Mouse (Mus musculus) liver, embryonic 16.5 days (tissue): ENCODE data around the gene Ptrh2. TPM values are rescaled to one million over a fixed set of nuclear protein-coding genes. Genes with fewer than 3 reads are reported as not detected.

Experiments
- ATAC-seq: fragments of 200-750 bp; cut with Nextera tagmentation; 2 replicates; pipeline ENCODE4 v1.8.0; 2017; ENCODE audit warnings: low read depth, mild to moderate bottlenecking, moderate number of reproducible peaks, moderate library complexity
- H3K27ac ChIP-seq: fragments of 300-500 bp; sonication (generic); 2 replicates; pipeline ENCODE4 v1.5.1; 2014; ENCODE audit warnings: mild to moderate bottlenecking, low read length
- H3K27me3 ChIP-seq: fragments of 300-500 bp; sonication (generic); 2 replicates; pipeline ENCODE4 v1.6.1; 2014; ENCODE audit warnings: low read depth, low read length, mixed read lengths; ENCODE audit not compliant: control insufficient read depth, insufficient read depth
- H3K36me3 ChIP-seq: fragments of 300-500 bp; sonication (generic); 2 replicates; pipeline ENCODE4 v1.6.1; 2014; ENCODE audit warnings: mild to moderate bottlenecking; ENCODE audit not compliant: control insufficient read depth, insufficient read depth
- H3K4me1 ChIP-seq: fragments of 300-500 bp; sonication (generic); 2 replicates; pipeline ENCODE4 v1.6.1; 2014; ENCODE audit warnings: low read depth, low read length, mixed read lengths; ENCODE audit not compliant: control insufficient read depth
- H3K4me2 ChIP-seq: fragments of 300-500 bp; sonication (generic); 2 replicates; pipeline ENCODE4 v1.6.1; 2014; ENCODE audit warnings: low read depth, low read length, mixed read lengths
- H3K4me3 ChIP-seq: fragments of 300-500 bp; sonication (generic); 2 replicates; pipeline ENCODE4 v1.5.1; 2014; ENCODE audit warnings: low read depth, mild to moderate bottlenecking, low read length
- H3K9ac ChIP-seq: fragments of 300-500 bp; sonication (generic); 2 replicates; pipeline ENCODE4 v1.6.1; 2014; ENCODE audit warnings: low read depth, low read length
- H3K9me3 ChIP-seq: fragments of 300-500 bp; sonication (generic); replicated peaks from 2 replicates; pipeline ENCODE4 v1.6.1; 2016; ENCODE audit warnings: low read length; ENCODE audit not compliant: control insufficient read depth
- WGBS: fragments of 180-500 bp; shearing (Covaris S2); extraction: QIAGEN DNeasy Blood & Tissue Kit; methylation state at CpG from one replicate; pipeline ENCODE4 v1.1.7; 2014; ENCODE audit not compliant: insufficient replicate concordance; 5-methylcytosine and 5-hydroxymethylcytosine counted together
- polyA plus RNA-seq: library from polyadenylated mRNA; unstranded; fragments of >200 nt; fragmentation: Nextera tagmentation; extraction: Ambion mirVana; gene quantifications from 2 replicates; pipeline ENCODE4 v1.2.1, GENCODE M21; 2015

Ptrh2 gene
- polyA plus RNA-seq, 1 experiment from 2014 or later: 13.3 TPM

- ATAC-seq: no peak
- no peaks in the 10 kb centered on the region for H3K9me3 ChIP-seq
- 53% methylated on average over 3 of the region's 3 CpGs for WGBS
- H3K36me3 ChIP-seq: no peaks in the 10 kb centered on the region
- peak overlapping the region; percentile 96 for H3K4me3 ChIP-seq
- H3K27ac ChIP-seq: no peak overlapping the region
- no peaks in the 10 kb centered on the region for H3K27me3 ChIP-seq
- H3K4me1 ChIP-seq: peaks cover 43% of the 10 kb centered on the region
- peak overlapping the region; percentile 74 for H3K4me2 ChIP-seq
- H3K9ac ChIP-seq: no peak overlapping the region
These were observed 2.4 kb upstream of the Ptrh2 start for GRCm38 (mm10) chr11:86681423-86681822.

- peak overlapping the region; percentile 96 for H3K4me3 ChIP-seq
- WGBS: 25% methylated on average over 7 of the region's 7 CpGs
- peaks cover 8% of the 10 kb centered on the region for H3K36me3 ChIP-seq
- no peak for ATAC-seq
- H3K4me1 ChIP-seq: peaks cover 37% of the 10 kb centered on the region
- H3K9me3 ChIP-seq: no peaks in the 10 kb centered on the region
- H3K4me2 ChIP-seq: peak overlapping the region; percentile 74
- H3K27ac ChIP-seq: peak overlapping the region; percentile 96
- no peaks in the 10 kb centered on the region for H3K27me3 ChIP-seq
- peak overlapping the region; percentile 87 for H3K9ac ChIP-seq
These were observed 924 bp upstream of the Ptrh2 start for GRCm38 (mm10) chr11:86682861-86683260.

- no peaks in the 10 kb centered on the region for H3K9me3 ChIP-seq
- 4% methylated on average over 20 of the region's 20 CpGs for WGBS
- peaks cover 12% of the 10 kb centered on the region for H3K36me3 ChIP-seq
- peak overlapping the region; percentile 87 for H3K9ac ChIP-seq
- no peak; the same call in 1 of the 2 replicates for ATAC-seq
- H3K4me2 ChIP-seq: peak overlapping the region; percentile 83
- H3K4me1 ChIP-seq: peaks cover 31% of the 10 kb centered on the region
- no peaks in the 10 kb centered on the region for H3K27me3 ChIP-seq
- peak overlapping the region; percentile 96 for H3K27ac ChIP-seq
- peak overlapping the region; percentile 96 for H3K4me3 ChIP-seq
These were observed 584 bp downstream of the Ptrh2 start for GRCm38 (mm10) chr11:86684126-86685012.

- Histone ChIP-seq H3K36me3 (peaks cover 18% of the 10 kb centered on the region), H3K4me3 (peak overlapping the region; percentile 96), H3K4me2 (peak overlapping the region; percentile 83), H3K4me1 (peaks cover 24% of the 10 kb centered on the region), H3K27ac (no peak overlapping the region), H3K9me3 (no peaks in the 10 kb centered on the region), H3K27me3 (no peaks in the 10 kb centered on the region), H3K9ac (peak overlapping the region; percentile 87)
- ATAC-seq: no peak
- whole genome bisulfite sequencing: 79% methylated on average over 1 of the region's 1 CpGs
These were observed 1.6 kb downstream of the Ptrh2 start for GRCm38 (mm10) chr11:86685366-86685765.

- H3K9me3 ChIP-seq: no peaks in the 10 kb centered on the region
- ATAC-seq: no peak
- H3K4me1 ChIP-seq: peaks cover 2% of the 10 kb centered on the region
- H3K36me3 ChIP-seq: peaks cover 44% of the 10 kb centered on the region
- no peak overlapping the region for H3K4me2 ChIP-seq
- no peak overlapping the region for H3K27ac ChIP-seq
- H3K4me3 ChIP-seq: no peak overlapping the region
- H3K9ac ChIP-seq: no peak overlapping the region
- H3K27me3 ChIP-seq: no peaks in the 10 kb centered on the region
- 80% methylated on average over 3 of the region's 3 CpGs for WGBS
These were observed 6.6 kb downstream of the Ptrh2 start for GRCm38 (mm10) chr11:86690383-86690782.

GRCm38 (mm10) chr11:86691482-86691881 lies 7.7 kb downstream of the Ptrh2 start:
- H3K4me3 ChIP-seq: no peak overlapping the region
- no peak overlapping the region for H3K27ac ChIP-seq
- no peak overlapping the region for H3K9ac ChIP-seq
- no peaks in the 10 kb centered on the region; the same call in 1 of the 2 replicates for H3K4me1 ChIP-seq
- ATAC-seq: no peak
- H3K27me3 ChIP-seq: no peaks in the 10 kb centered on the region
- no peak overlapping the region for H3K4me2 ChIP-seq
- 91% methylated on average over 3 of the region's 3 CpGs for WGBS
- H3K36me3 ChIP-seq: peaks cover 50% of the 10 kb centered on the region
- no peaks in the 10 kb centered on the region for H3K9me3 ChIP-seq

DNA sequence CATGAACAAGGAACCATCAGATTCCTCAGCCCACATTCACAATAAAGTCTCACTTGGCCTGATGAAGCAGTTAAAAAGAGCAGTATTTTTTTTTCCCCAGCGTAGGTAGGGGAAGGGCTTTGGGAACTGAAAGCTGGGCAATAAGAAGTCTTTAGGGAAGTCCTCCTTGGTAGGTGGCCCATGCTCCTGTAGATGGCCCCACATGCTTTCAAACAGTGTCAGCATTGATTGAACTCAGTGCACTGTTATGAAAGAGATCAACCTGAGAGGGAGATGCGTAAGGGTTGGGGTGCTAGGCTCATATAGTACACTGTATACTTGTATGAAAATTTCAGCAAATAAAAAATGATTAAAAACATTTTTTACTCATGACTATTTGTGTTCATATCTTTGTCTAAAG lies 8.2 kb downstream of the Ptrh2 start:
- 89% methylated on average over 2 of the region's 2 CpGs for WGBS

DNA sequence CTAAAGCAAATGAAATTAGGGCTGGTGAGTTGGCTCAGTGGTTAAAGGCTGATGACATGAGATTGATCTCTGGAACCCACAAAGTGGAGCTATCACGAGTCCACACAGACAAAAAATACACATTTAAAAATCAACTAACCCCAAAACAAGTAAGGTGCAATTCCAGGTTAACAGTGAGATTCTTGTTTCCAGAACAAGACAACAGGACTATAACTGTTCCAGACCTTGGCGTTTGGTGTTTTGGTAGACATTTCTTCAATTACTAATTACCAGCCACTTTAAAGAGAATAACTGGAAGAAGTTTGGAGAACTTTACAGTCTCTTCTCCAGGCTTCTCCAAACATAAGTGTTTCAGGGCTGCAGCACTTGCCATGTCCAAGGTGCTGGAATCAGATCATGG lies 8.8 kb downstream of the Ptrh2 start:
- WGBS: 76% methylated on average over 2 of the region's 2 CpGs
- no peak overlapping the region for H3K4me3 ChIP-seq
- peaks cover 49% of the 10 kb centered on the region for H3K36me3 ChIP-seq
- H3K9me3 ChIP-seq: no peaks in the 10 kb centered on the region
- ATAC-seq: no peak
- H3K27ac ChIP-seq: no peak overlapping the region
- H3K4me2 ChIP-seq: no peak overlapping the region
- no peaks in the 10 kb centered on the region for H3K4me1 ChIP-seq
- H3K27me3 ChIP-seq: no peaks in the 10 kb centered on the region
- no peak overlapping the region for H3K9ac ChIP-seq

More for the DNA sequence above, 8.2 kb downstream of the Ptrh2 start:
- no peaks in the 10 kb centered on the region for H3K27me3 ChIP-seq
- no peak overlapping the region for H3K4me3 ChIP-seq
- no peaks in the 10 kb centered on the region for H3K9me3 ChIP-seq
- no peaks in the 10 kb centered on the region; the same call in 1 of the 2 replicates for H3K4me1 ChIP-seq
- H3K27ac ChIP-seq: no peak overlapping the region
- H3K36me3 ChIP-seq: peaks cover 53% of the 10 kb centered on the region
- no peak for ATAC-seq
- no peak overlapping the region for H3K9ac ChIP-seq
- no peak overlapping the region for H3K4me2 ChIP-seq

GRCm38 (mm10) chr11:86695461-86695860 lies 11.7 kb downstream of the Ptrh2 start:
- Histone ChIP-seq H3K27ac (no peak overlapping the region; the same call in 1 of the 2 replicates), H3K9ac (no peak overlapping the region), H3K4me1 (no peaks in the 10 kb centered on the region), H3K4me3 (no peak overlapping the region), H3K4me2 (no peak overlapping the region), H3K27me3 (no peaks in the 10 kb centered on the region), H3K9me3 (no peaks in the 10 kb centered on the region), H3K36me3 (peaks cover 68% of the 10 kb centered on the region)
- WGBS: 77% methylated on average over 4 of the region's 4 CpGs
- ATAC-seq: no peak
